Mouse (Mus musculus) midbrain, embryonic 10.5 days (tissue): ENCODE data around the gene Errfi1. TPM values are rescaled to one million over a fixed set of nuclear protein-coding genes. Genes with fewer than 3 reads are reported as not detected.
A peak's percentile ranks its signal among the peaks of the same experiment; 100 is the strongest.

ENCODE experiments used
- DNase-seq: peaks from one replicate; pipeline ENCODE4 v3.0.0-alpha.2; 2017; ENCODE audit warnings: low spot score
- H3K27ac ChIP-seq: fragments of 300-500 bp; sonication (generic); replicated peaks from 2 replicates; pipeline ENCODE4 v1.5.1; 2016; ENCODE audit warnings: mild to moderate bottlenecking
- H3K27me3 ChIP-seq: fragments of 300-500 bp; sonication (generic); 2 replicates; pipeline ENCODE4 v1.6.1; 2016; ENCODE audit warnings: low read depth, mild to moderate bottlenecking; ENCODE audit not compliant: poor library complexity, severe bottlenecking
- H3K36me3 ChIP-seq: fragments of 300-500 bp; sonication (generic); 2 replicates; pipeline ENCODE4 v1.6.1; 2016; ENCODE audit warnings: mild to moderate bottlenecking, moderate library complexity
- H3K4me1 ChIP-seq: fragments of 300-500 bp; sonication (generic); 2 replicates; pipeline ENCODE4 v1.6.1; 2016
- H3K4me3 ChIP-seq: fragments of 300-500 bp; sonication (generic); 2 replicates; pipeline ENCODE4 v1.5.1; 2016; ENCODE audit warnings: mild to moderate bottlenecking, moderate library complexity
- H3K9me3 ChIP-seq: fragments of 300-500 bp; sonication (generic); replicated peaks from 2 replicates; pipeline ENCODE4 v1.6.1; 2016; ENCODE audit warnings: mild to moderate bottlenecking
- WGBS: fragments of 180-500 bp; shearing (Covaris S2); methylation state at CpG from one replicate; pipeline ENCODE4 v1.1.7; 2016; 5-methylcytosine and 5-hydroxymethylcytosine counted together
- polyA plus RNA-seq: library from polyadenylated mRNA; unstranded; fragments of >200 nt; fragmentation: Nextera tagmentation; extraction: Ambion mirVana; gene quantifications from 2 replicates; pipeline ENCODE4 v1.2.1, GENCODE M21; 2016

Gene Errfi1
- polyA plus RNA-seq, 1 experiment from 2014 or later, result 25.2 TPM

- Histone ChIP-seq H3K27me3 (no peaks in the 10 kb centered on the region), H3K4me3 (peak overlapping the region; percentile 65), H3K36me3 (no peaks in the 10 kb centered on the region), H3K27ac (peak overlapping the region; percentile 95), H3K9me3 (no peaks in the 10 kb centered on the region), H3K4me1 (peaks cover 34% of the 10 kb centered on the region)
- DNase-seq, result no peak
- 26% methylated on average over 12 of the region's 12 CpGs for whole genome bisulfite sequencing
These were observed 60.0 kb downstream of the Errfi1 start for GRCm38 (mm10) chr4:150913743-150914142.

- DNase-seq, result peak; percentile 95
- H3K4me1 ChIP-seq, result peaks cover 30% of the 10 kb centered on the region
- H3K27ac ChIP-seq, result peak within 1 kb of the TSS; percentile 95
- no peaks in the 10 kb centered on the region for H3K36me3 ChIP-seq
- peak within 1 kb of the TSS; percentile 65 for H3K4me3 ChIP-seq
- H3K9me3 ChIP-seq, result no peaks in the 10 kb centered on the region
- WGBS, result 0% methylated on average over 48 of the region's 48 CpGs
- no peaks in the 10 kb centered on the region for H3K27me3 ChIP-seq
These were observed 60.6 kb downstream of the Errfi1 start, which contains the start of the genes Park7 and Tnfrsf9 for GRCm38 (mm10) chr4:150914290-150914733. TSS of gene Park7 (minus strand) at chr4:150914437. TSS of gene Tnfrsf9 (plus strand) at chr4:150914562.

GRCm38 (mm10) chr4:150915181-150915906 lies 61.6 kb downstream of the Errfi1 start:
- 68% methylated on average over 10 of the region's 10 CpGs for WGBS

GRCm38 (mm10) chr4:150917336-150918027 lies 63.8 kb downstream of the Errfi1 start:
- H3K27me3 ChIP-seq, result no peaks in the 10 kb centered on the region
- no peaks in the 10 kb centered on the region for H3K9me3 ChIP-seq
- 72% methylated on average over 8 of the region's 8 CpGs for WGBS
- no peak overlapping the region for H3K27ac ChIP-seq
- no peak for DNase-seq
- no peaks in the 10 kb centered on the region for H3K36me3 ChIP-seq
- no peak overlapping the region for H3K4me3 ChIP-seq
- peaks cover 33% of the 10 kb centered on the region for H3K4me1 ChIP-seq

More at GRCm38 (mm10) chr4:150915181-150915906, 61.6 kb downstream of the Errfi1 start:
- Histone ChIP-seq H3K27ac (peak overlapping the region; percentile 95), H3K9me3 (no peaks in the 10 kb centered on the region), H3K36me3 (no peaks in the 10 kb centered on the region), H3K4me1 (peaks cover 24% of the 10 kb centered on the region), H3K27me3 (no peaks in the 10 kb centered on the region), H3K4me3 (peak overlapping the region; percentile 65)
- no peak for DNase-seq

Other genes starting within 250 kb of the Errfi1 start
- 1.7 and 4.4 TPM in 2 replicates for gene Slc45a1, start 201.7 kb upstream of the Errfi1 start, polyA plus RNA-seq
- 456 and 487 TPM in 2 replicates for gene Park7, start 60.5 kb downstream of the Errfi1 start, polyA plus RNA-seq
- gene Tnfrsf9, start 60.6 kb downstream of the Errfi1 start, polyA plus RNA-seq, result 0.21 and 0.33 TPM in 2 replicates
- gene Uts2, start 143.2 kb downstream of the Errfi1 start, polyA plus RNA-seq, result not detected in 2 replicates
- gene Per3, start 190.7 kb downstream of the Errfi1 start, polyA plus RNA-seq, result 5.8 and 6.2 TPM in 2 replicates
- gene Vamp3, start 204.0 kb downstream of the Errfi1 start, polyA plus RNA-seq, result 122 and 131 TPM in 2 replicates
- not detected in 2 replicates for gene Gm13090, start 235.7 kb downstream of the Errfi1 start, polyA plus RNA-seq